Mouse (Mus musculus) CD4-positive naive resting alpha-beta T cell, adult 57 days (primary cell): Measurements from ENCODE around the gene Fcho1. TPM values are rescaled to one million over a fixed set of nuclear protein-coding genes. Genes with fewer than 3 reads are reported as not detected.

Source experiments
- total RNA-seq: library from RNA; stranded (reverse); gene quantifications from one replicate; pipeline ENCODE4 v1.2.4, GENCODE M21; 2023

The Fcho1 gene
- total RNA-seq: 112 TPM

DNA sequence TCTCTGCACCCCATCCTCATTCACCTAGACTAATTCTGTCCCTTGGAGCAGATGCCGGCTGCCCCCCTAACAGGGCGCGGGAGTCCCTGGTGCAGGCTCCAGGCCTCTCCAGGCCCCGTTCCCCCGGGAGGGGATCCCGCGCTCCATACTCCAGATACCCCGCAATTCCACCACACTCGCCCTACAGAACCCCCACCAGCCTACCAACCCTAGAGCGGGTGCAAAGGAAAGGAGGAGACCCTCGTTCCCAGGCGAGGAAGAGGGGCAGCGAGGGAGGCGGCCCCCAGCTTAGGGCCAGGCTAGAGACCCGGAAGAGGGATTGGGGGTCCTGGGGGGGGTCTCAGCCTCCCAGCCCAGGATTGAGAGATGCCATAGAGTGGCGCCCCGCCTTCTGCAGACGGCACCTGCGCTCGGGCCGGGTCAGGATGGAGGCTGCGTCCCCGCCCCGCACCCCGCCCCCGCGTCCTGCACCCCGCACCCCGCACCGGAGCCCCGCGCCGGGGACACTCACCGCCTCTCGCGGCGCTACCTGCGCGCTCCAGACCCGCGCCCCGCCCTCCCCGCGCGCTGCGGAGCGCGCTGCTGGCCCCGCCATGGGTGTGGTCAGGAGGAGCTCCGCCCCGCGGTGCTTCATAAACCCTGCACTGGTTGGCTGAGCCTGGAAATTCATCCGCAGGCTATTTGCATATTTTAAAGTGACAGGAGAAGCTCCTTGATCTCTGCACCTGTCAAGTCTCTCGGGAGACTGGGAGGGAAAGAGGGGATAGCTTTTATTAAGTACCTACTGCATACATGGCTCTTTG lies at the start of gene Fcho1:
Gene Fcho1 (minus strand): TSS at position 595 of the 803 bp plus-strand sequence.

DNA sequence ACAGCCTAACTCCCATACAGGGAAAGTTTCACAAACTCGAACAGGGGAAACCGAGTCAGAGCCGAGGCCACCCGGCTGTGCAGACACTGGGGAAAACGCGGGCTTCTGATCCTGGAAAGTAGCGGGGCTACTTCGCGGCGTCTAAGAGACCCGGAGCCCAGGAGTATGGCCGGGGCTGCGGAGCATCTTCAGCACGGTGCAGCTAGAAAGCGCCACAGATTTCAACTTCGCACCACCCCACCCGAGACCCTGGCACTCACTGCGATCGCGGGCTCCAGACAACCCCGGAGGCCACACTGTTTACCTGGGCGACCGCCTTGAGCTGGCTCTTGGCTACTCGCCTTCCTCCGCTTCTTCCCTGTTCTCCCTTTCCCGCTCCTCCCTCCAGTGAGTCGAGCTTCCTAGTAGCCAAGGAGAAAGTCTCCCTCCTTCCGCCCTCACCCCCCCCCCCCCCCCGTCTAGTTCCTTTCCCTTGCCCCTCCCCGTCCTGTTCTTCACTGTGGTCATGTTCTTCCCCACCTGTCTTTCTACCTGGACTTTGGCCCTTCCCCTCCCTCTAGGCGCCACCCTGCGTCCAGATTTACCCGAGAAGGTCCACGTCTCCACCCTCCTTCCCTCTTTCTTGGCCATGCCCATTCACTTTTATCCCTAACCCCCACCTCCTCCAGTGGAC lies 24.0 kb downstream of the Fcho1 start, which contains the start of gene B3gnt3:
Gene B3gnt3 (minus strand): TSS at position 376 of the 673 bp plus-strand sequence.

DNA sequence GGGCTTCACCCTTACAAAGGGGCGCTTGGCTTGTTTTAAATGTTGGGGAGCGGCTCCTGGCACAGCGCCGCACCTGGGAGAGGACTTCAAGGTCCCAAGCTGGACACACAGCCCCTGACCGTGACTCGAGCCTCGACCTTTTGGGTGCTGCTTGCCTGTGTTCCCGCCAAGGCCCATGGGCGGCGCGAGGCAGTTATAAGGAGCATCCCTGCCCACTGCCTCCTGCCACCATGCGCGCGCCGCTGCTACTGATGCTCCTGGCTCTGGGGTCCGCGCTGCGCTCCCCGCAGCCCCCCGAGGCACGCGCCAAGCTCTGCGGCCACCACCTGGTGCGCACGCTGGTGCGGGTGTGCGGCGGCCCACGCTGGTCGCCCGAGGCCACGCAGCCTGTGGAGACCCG lies 36.5 kb downstream of the Fcho1 start, which contains the start of gene Insl3:
Gene Insl3 (plus strand): TSS at position 187 of the 400 bp plus-strand sequence.

DNA sequence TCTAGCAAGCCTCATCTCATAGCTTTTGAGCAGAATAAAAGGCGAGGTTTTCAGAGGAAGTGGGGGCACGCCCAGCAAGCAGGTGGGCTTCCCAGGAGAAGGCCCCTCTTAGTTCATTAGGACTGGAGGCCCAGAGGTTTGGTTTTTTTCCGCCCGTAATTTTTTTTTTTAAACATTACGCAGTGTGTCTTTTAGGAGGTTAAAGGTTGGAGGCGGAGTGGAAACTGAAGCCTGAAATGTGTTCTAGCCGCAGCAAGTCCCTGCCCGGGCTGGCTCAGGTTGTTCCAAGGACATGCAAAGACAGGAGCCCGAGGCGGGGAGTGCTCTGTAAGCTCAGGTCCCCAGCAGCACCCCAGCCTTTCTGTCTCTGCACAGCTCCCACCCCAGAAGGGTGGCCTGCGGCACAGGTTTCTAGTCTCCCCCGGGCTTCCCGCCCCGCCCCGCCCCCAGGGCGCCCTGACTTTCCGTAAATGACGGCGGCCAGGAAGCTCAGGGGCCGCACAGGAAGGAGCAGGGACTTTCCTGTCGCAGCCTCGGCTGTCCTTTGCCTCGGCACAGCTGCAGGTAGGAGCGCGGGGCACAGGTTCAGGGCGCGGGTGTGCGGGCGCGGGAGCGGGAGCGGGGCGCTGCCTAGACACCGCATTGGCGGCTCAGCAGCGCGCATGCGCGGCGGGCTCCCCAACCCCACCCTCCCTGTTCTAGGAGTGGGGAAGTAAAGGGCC lies 49.3 kb downstream of the Fcho1 start, which contains the start of gene Jak3:
Gene Jak3 (plus strand): TSS at position 277 of the 722 bp plus-strand sequence.

DNA sequence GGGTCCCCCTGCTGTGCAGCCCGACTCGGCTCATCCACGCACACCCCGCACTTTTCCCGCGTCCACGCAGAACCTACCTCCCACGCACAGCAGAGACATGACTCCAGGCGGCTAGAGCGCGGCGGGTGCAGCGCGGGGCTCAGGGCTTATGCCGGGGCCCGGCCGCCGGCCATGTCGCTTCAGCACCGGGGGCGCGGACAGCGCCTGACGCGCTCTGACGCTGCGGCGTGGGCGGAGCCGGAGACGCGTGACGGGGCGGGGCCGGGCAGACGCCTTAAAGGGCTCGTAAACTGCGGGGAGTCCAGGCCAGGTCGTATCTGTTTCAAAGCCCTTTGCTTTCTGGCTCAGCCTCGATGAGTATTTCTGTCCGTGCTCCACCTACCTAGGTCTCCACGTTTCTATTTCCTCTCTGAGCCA lies 54.0 kb downstream of the Fcho1 start, which contains the start of gene Unc13a:
Gene Unc13a (minus strand): TSS at position 209 of the 417 bp plus-strand sequence.

Other genes with a start within 250 kb of the Fcho1 start
- gene Ano8, start 239.8 kb downstream of the Fcho1 start, total RNA-seq: 22.8 TPM
- gene Gtpbp3, start 237.6 kb downstream of the Fcho1 start, total RNA-seq: 15.5 TPM
- gene Plvap, start 214.0 kb downstream of the Fcho1 start, total RNA-seq: 2.1 TPM
- gene Ccdc194, start 200.0 kb downstream of the Fcho1 start, total RNA-seq: not detected
- gene Bst2, start 188.3 kb downstream of the Fcho1 start, total RNA-seq: 38.1 TPM
- gene Mvb12a, start 182.8 kb downstream of the Fcho1 start, total RNA-seq: 32.3 TPM
- 0.83 TPM for gene Tmem221, start 166.8 kb downstream of the Fcho1 start, total RNA-seq
- not detected for gene Nxnl1, start 159.1 kb downstream of the Fcho1 start, total RNA-seq
- gene Slc27a1, start 156.8 kb downstream of the Fcho1 start, total RNA-seq: 6.5 TPM
- gene Pgls, start 133.5 kb downstream of the Fcho1 start, total RNA-seq: 50.8 TPM
- gene Fam129c, start 128.1 kb downstream of the Fcho1 start, total RNA-seq: 8.0 TPM
- 56.7 TPM for gene Colgalt1, start 114.7 kb downstream of the Fcho1 start, total RNA-seq
- gene Unc13a, start 54.0 kb downstream of the Fcho1 start, total RNA-seq: 1.7 TPM
- 94.0 TPM for gene Jak3, start 49.4 kb downstream of the Fcho1 start, total RNA-seq
- 52.6 TPM for gene Insl3, start 36.5 kb downstream of the Fcho1 start, total RNA-seq
- 0.30 TPM for gene B3gnt3, start 23.9 kb downstream of the Fcho1 start, total RNA-seq
- gene Zfp709, start 156.3 kb upstream of the Fcho1 start, total RNA-seq: 10.3 TPM
- gene Zfp882, start 182.9 kb upstream of the Fcho1 start, total RNA-seq: 8.1 TPM
- gene Zfp617, start 182.9 kb upstream of the Fcho1 start, total RNA-seq: 7.9 TPM
- gene Zfp961, start 225.3 kb upstream of the Fcho1 start, total RNA-seq: 11.2 TPM